Mouse (Mus musculus): ENCODE data around the gene Sparcl1.

The Sparcl1 gene

GRCm38 (mm10) chr5:104062773-104063551 is 50.6 kb downstream of the Sparcl1 start:
- no peak for DNase-seq (ENCODE audit: extremely low spot score)

DNA sequence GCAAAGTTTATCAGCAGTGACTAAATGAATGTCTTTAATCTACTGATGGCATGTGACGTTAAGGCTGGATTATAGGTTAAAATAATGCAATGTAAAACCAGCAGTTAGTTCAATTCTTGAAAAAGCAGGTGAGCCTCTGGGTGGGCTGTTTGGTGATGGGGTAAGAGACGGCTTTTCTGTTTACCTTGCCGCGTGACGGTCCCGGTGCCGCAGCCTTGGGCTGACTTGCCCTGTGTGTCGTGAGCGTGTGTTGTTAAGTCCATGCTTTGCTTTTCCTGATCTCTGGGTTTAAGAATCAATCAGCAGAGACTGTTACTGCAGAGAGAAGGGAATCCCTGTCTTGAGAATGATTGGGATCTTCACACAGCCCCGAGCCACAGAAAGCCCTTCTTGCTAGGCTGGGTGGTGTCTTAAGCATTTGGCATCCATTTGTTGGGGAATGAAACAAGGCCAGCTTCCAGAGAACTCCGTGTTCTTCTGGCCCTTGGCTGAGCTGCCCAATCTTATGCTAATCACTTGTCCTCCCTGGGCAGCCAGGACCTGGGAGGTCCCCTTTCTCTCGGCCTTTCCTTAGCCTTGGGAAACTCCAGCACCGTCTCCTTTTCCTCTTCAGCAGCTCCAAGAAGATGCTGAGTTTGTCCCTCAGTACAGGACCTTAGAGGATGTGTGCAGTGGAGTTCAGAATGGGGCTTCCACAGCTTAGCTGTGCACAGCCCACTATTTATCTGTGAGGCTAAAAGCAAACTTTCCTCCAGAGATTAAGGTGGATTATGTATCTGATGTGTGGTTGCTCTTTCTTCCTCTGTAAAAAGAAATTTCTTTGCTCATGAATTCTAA is 51.4 kb downstream of the Sparcl1 start:
- DNase-seq (ENCODE audit: extremely low spot score), result no peak

DNA sequence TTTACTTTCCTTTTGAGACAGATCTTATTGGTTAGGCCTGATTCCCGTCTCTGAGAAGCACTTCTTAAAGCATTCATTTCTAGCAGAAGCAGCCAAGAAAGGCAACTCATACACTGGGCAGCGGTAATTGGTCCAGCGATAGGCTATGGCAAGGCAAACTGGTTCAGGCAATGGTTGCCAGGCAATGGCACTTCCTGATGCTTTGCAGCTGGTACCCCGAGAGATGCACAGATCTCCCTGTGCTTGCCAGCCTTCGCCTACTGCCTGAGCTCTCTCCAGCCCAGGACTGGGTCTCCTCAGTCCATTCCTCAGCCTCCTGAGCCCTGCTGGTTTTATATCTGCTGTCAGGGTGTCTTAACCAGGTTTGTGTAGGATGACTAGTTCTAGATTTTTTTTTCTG is 53.1 kb downstream of the Sparcl1 start:
- DNase-seq (ENCODE audit: extremely low spot score), result no peak

- no peak for DNase-seq (ENCODE audit: extremely low spot score)
These were observed 53.9 kb downstream of the Sparcl1 start for GRCm38 (mm10) chr5:104059628-104060027.

DNA sequence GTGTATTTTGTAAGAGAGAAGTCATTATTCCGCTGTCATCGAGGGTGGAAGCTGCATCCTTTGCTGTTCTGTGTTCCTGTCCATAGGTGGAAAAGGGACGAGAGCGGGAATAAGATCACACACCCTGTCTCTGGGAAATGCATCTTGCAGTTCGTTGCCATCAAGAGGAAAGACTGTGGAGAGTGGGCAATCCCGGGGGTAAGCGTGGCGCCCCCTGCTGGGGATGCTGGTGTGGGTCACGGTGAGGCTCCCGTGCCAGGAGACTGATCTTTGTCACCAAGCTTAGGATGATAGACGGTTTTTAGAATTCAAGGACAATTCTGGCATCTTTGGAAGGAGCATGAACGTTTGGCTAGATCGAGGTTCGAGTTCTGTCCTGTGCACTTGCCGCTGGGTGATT is 55.5 kb downstream of the Sparcl1 start:
- peak; percentile 46 for DNase-seq (ENCODE audit: extremely low spot score)

DNA sequence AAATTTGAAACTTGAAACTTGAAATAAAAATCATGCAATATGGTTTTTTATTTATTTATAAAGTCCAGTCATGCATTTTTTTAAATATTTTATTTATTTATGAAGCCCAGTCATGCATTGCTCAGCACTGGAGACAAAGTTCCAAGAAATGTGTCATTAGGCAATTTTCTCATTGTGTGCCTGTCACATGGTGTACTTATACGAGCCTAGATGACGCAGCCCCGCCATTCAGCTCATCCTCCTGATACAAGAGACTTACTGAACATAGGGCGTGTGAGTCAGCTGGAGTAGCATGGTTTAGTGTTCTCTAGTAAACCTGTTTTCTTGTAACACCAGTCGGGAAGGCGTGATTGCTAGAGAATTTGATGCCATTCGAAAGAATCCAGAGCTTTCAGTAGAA is 57.2 kb downstream of the Sparcl1 start:
- DNase-seq (ENCODE audit: extremely low spot score), result no peak

DNA sequence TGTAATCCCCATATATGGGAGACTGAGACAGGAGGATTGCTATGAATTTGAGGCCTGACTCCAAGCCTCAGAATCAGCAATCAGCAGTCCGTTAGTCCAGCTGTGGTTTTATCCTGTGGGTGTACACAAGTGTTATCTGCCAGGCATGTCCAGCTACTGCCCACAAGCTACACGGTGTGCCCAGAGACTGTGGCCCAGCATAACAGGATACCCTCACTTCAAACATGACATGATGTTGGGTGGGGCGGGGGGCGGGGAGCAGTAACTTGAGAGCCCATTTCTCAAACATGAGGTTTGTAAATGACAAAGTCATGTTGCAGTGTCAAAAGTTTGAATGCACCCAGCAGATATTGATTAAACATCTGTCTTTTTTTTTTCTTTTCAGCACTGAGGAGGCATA is 57.7 kb downstream of the Sparcl1 start:
- DNase-seq (ENCODE audit: extremely low spot score), result no peak

- no peak for DNase-seq (ENCODE audit: extremely low spot score)
These were observed 58.6 kb downstream of the Sparcl1 start for GRCm38 (mm10) chr5:104054938-104055337.

DNA sequence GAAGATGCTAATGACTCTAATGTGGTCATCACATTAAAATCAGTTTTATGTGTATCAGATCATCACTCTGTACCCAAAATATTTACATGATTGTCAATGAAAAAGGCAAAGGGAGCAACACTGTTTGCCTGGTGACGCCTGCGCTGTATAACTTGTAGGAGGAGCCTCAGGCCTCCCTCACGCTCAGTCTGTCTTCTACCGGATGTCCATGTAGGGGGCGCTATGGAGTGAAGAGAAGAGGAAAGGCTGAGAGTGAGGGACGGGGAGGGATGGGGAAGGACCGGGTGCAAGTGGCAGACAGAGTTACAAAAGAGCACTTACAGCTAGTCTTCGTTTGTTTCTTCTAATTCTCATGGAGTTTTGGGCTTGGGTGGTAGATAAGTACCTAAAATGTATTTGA is 60.6 kb downstream of the Sparcl1 start:
- DNase-seq (ENCODE audit: extremely low spot score), result peak; percentile 25

DNA sequence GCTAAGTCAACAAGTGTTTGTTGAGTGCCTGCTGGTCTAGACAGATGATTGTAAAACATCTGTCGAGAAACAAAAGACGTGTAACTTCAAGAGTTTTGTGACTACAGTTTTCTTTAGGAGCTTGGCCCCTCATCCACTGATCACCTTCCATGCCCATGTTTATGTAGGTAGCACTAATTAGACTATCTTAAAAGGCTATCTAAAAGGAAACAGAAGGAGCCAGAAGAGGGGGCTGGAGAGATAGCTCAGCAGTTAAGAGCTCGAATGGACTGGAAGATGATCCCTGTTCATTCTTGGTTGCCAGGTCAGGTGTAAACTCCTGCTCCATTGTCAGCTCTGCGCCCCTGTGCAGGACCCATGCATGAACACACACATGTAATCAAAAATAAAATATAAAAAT is 65.4 kb downstream of the Sparcl1 start:
- DNase-seq (ENCODE audit: extremely low spot score), result no peak

GRCm38 (mm10) chr5:104047200-104048105 is 66.1 kb downstream of the Sparcl1 start:
- peak; percentile 31 for DNase-seq (ENCODE audit: extremely low spot score)

DNA sequence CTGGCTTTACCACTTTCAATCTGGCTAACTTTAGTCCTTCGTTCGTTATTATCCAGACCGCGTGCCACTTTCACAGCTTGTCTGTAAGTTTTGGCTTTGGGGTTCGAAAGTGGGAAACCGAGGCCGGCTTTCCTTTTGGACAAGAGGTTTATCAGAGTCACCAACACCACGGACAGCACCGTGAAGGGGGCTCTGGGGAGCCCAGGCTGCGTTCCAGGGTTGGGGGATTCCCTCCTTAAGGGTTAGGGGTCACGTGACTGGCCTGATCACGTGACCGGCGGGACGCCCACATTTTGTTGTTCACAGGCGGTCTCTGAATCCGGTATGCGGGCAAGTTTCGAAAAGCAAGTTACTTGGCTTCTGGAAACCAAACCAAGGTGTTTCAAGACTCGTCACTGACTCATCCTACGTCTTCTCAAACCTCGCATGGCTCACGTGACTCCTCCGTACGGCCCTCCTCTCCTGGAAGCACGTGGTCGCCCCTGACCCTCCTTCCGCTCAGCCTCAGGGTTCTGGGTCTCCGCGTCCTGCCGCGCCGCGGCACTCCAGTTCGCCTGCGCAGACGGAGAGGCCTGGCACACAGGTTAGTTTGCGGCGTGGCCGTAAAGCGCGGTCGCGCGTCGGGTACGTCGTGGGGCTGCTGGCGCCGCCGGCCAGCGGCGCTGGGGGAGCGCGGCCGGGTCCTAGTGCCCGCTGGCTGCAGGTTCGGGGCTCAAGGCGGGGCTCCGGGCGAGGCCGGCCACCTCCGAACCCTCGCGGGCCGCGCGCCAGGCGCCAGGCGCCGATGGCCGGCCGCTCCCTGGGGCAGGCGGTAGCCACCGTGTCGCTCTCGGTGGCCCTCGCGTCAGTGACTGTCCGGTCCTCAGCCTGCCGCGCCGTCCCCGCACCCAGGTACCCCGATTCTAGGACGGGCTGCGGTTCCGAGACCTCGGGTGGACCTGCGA is 67.0 kb downstream of the Sparcl1 start, which contains the start of gene Nudt9:
Nudt9 (plus strand) TSS at position 51 of the 944 bp plus-strand sequence.
- peak; percentile 96 for DNase-seq (ENCODE audit: extremely low spot score)

DNA sequence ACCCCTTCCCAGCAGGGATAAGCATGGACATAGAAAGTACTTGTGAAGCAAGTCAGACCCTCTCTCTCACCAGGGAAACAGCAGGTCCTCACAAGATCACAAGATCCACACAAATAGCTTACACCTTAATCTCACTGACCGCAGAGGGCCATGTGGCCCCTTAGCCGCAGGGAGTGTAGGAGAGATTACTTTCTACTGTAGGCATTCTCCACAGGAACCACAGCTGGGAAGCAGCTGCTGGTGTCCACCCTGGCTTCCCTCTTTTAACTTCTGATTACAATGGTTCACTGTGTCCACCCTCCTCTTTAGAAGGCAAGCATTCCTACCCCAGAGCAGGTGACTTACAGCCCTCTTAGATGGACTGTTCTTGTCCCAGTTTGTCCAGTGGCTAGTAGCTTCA is 69.8 kb downstream of the Sparcl1 start:
- DNase-seq (ENCODE audit: extremely low spot score), result no peak

GRCm38 (mm10) chr5:104042906-104043305 is 70.6 kb downstream of the Sparcl1 start:
- no peak for DNase-seq (ENCODE audit: extremely low spot score)

DNA sequence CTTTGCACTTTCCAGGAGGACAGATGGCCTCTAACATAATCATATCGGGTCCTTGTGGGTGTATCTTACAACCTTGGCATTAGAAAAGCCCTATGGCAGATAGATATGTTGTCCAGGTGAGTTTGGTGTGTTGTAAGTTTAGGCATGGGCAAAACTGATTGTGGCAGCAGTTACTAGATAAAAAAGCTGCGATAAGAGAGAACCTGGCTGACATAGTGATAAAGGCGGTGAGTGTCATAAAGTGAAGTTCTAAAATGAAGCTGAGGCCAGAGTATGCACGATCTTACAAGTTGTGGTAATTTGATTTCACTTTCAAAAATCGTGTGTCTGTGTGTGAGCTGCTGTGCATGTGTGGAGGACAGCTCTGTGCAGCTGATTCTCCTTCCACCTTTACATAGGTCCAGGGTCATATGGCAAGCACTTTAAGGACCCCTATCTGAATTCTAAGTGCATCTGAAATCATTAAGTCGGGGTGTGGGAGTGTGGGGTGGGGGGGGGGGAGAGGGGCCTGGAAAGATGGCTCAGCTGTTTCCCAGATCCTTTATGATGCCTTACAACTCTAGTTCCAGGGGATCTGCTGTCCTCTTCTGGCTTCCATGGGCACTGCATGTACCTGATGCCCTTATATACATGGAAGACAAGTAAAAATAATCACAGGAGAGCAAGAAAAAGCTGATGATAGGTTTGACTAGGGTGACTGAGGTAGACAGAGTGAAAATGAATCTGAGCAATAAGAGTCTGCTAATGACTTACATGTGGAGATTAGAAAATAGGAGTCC is 74.2 kb downstream of the Sparcl1 start:
- peak; percentile 20 for DNase-seq (ENCODE audit: extremely low spot score)

- no peak for DNase-seq (ENCODE audit: extremely low spot score)
These were observed 76.8 kb downstream of the Sparcl1 start for GRCm38 (mm10) chr5:104036686-104037085.

DNA sequence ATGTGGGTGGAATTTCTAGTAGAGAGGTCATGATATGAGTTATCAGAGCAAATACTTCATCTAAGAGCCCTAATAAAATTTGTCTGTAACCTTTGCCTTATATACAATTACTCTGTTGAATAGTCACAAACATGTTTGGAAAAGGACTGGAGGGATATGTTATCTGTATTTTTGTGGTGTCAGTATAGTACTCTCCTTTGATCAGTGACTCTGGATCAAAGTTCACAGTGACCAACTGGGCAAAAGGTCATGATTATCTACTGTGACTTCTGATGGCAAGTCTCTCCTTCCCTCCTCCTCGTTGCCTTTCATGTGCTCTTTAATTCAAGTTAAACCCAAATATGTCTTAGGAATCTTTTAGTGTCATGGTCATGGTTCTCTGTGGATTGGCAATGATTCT is 77.7 kb downstream of the Sparcl1 start:
- DNase-seq (ENCODE audit: extremely low spot score), result no peak

GRCm38 (mm10) chr5:104035066-104035465 is 78.5 kb downstream of the Sparcl1 start:
- no peak for DNase-seq (ENCODE audit: extremely low spot score)

GRCm38 (mm10) chr5:104032434-104033097 is 81.0 kb downstream of the Sparcl1 start:
- no peak for DNase-seq (ENCODE audit: extremely low spot score)

All from embryo, embryonic 9.5 days (tissue).